Mouse (Mus musculus): ENCODE measurements around the gene Ppfia3. TPM values are rescaled to one million over a fixed set of nuclear protein-coding genes. Genes with fewer than 3 reads are reported as not detected.

The Ppfia3 gene
- polyA plus RNA-seq, 1 experiment from 2014 or later: 28.5 TPM

- no peaks in the 10 kb centered on the region for H3K9me3 ChIP-seq (replicated peaks; ENCODE audit: control insufficient read depth, low read length, poor library complexity, severe bottlenecking)
- no peak overlapping the region for H3K4me3 ChIP-seq (ENCODE audit: low read depth, low read length)
- ATAC-seq: no peak
- 7% methylated on average over 11 of the region's 11 CpGs for WGBS
- no peak overlapping the region for H3K9ac ChIP-seq (ENCODE audit: low read depth, low read length)
- H3K27me3 ChIP-seq (ENCODE audit: control insufficient read depth, insufficient read depth, low read depth, low read length): peaks cover 5% of the 10 kb centered on the region; the same call in 1 of the 2 replicates
- H3K36me3 ChIP-seq (ENCODE audit: control insufficient read depth, insufficient read depth, low read length): peaks cover 20% of the 10 kb centered on the region
- H3K4me1 ChIP-seq (ENCODE audit: control insufficient read depth, insufficient read depth, low read length): peaks cover 17% of the 10 kb centered on the region
- no peak overlapping the region for H3K27ac ChIP-seq (ENCODE audit: low read length)
- H3K4me2 ChIP-seq (ENCODE audit: low read length): peak overlapping the region; percentile 75
Observed at GRCm38 (mm10) chr7:45340669-45341068, 26.1 kb downstream of the Ppfia3 start.

- 4% methylated on average over 11 of the region's 11 CpGs for WGBS
- peaks cover 5% of the 10 kb centered on the region; the same call in 1 of the 2 replicates for H3K27me3 ChIP-seq (ENCODE audit: control insufficient read depth, insufficient read depth, low read depth, low read length)
- no peaks in the 10 kb centered on the region for H3K9me3 ChIP-seq (replicated peaks; ENCODE audit: control insufficient read depth, low read length, poor library complexity, severe bottlenecking)
- peak overlapping the region; percentile 75 for H3K4me2 ChIP-seq (ENCODE audit: low read length)
- H3K27ac ChIP-seq (ENCODE audit: low read length): no peak overlapping the region
- H3K36me3 ChIP-seq (ENCODE audit: control insufficient read depth, insufficient read depth, low read length): peaks cover 16% of the 10 kb centered on the region
- peak overlapping the region; percentile 44 for H3K4me3 ChIP-seq (ENCODE audit: low read depth, low read length)
- no peak for ATAC-seq
- H3K9ac ChIP-seq (ENCODE audit: low read depth, low read length): peak overlapping the region; percentile 66
- H3K4me1 ChIP-seq (ENCODE audit: control insufficient read depth, insufficient read depth, low read length): peaks cover 17% of the 10 kb centered on the region
Observed at GRCm38 (mm10) chr7:45340066-45340442, 26.8 kb downstream of the Ppfia3 start.

GRCm38 (mm10) chr7:45339410-45340065 is 27.3 kb downstream of the Ppfia3 start:
- ATAC-seq: peak; percentile 68
- H3K4me3 ChIP-seq (ENCODE audit: low read depth, low read length): peak overlapping the region; percentile 44
- H3K9me3 ChIP-seq (replicated peaks; ENCODE audit: control insufficient read depth, low read length, poor library complexity, severe bottlenecking): no peaks in the 10 kb centered on the region
- H3K27me3 ChIP-seq (ENCODE audit: control insufficient read depth, insufficient read depth, low read depth, low read length): peaks cover 5% of the 10 kb centered on the region; the same call in 1 of the 2 replicates
- H3K9ac ChIP-seq (ENCODE audit: low read depth, low read length): peak overlapping the region; percentile 66
- peaks cover 17% of the 10 kb centered on the region for H3K4me1 ChIP-seq (ENCODE audit: control insufficient read depth, insufficient read depth, low read length)
- H3K36me3 ChIP-seq (ENCODE audit: control insufficient read depth, insufficient read depth, low read length): peaks cover 14% of the 10 kb centered on the region; the same call in 1 of the 2 replicates
- 2% methylated on average over 35 of the region's 39 CpGs for WGBS
- peak overlapping the region; percentile 58 for H3K27ac ChIP-seq (ENCODE audit: low read length)
- peak overlapping the region; percentile 75 for H3K4me2 ChIP-seq (ENCODE audit: low read length)

GRCm38 (mm10) chr7:45338161-45338911 is 28.5 kb downstream of the Ppfia3 start:
- WGBS: 7% methylated on average over 14 of the region's 14 CpGs
- Histone ChIP-seq H3K4me3 (ENCODE audit: low read depth, low read length) (no peak overlapping the region), H3K4me2 (ENCODE audit: low read length) (peak overlapping the region; percentile 75; the same call in 1 of the 2 replicates), H3K27me3 (ENCODE audit: control insufficient read depth, insufficient read depth, low read depth, low read length) (peaks cover 5% of the 10 kb centered on the region; the same call in 1 of the 2 replicates), H3K9ac (ENCODE audit: low read depth, low read length) (no peak overlapping the region), H3K4me1 (ENCODE audit: control insufficient read depth, insufficient read depth, low read length) (peaks cover 19% of the 10 kb centered on the region), H3K9me3 (replicated peaks; ENCODE audit: control insufficient read depth, low read length, poor library complexity, severe bottlenecking) (no peaks in the 10 kb centered on the region), H3K36me3 (ENCODE audit: control insufficient read depth, insufficient read depth, low read length) (peaks cover 10% of the 10 kb centered on the region; the same call in 1 of the 2 replicates), H3K27ac (ENCODE audit: low read length) (no peak overlapping the region)
- ATAC-seq: no peak

- Histone ChIP-seq H3K4me3 (ENCODE audit: low read depth, low read length) (no peak overlapping the region), H3K27me3 (ENCODE audit: control insufficient read depth, insufficient read depth, low read depth, low read length) (peaks cover 5% of the 10 kb centered on the region; the same call in 1 of the 2 replicates), H3K4me2 (ENCODE audit: low read length) (no peak overlapping the region), H3K9me3 (replicated peaks; ENCODE audit: control insufficient read depth, low read length, poor library complexity, severe bottlenecking) (no peaks in the 10 kb centered on the region), H3K9ac (ENCODE audit: low read depth, low read length) (no peak overlapping the region), H3K36me3 (ENCODE audit: control insufficient read depth, insufficient read depth, low read length) (peaks cover 4% of the 10 kb centered on the region; the same call in 1 of the 2 replicates), H3K27ac (ENCODE audit: low read length) (no peak overlapping the region), H3K4me1 (ENCODE audit: control insufficient read depth, insufficient read depth, low read length) (peaks cover 23% of the 10 kb centered on the region)
- no peak for ATAC-seq
- 12% methylated on average over 4 of the region's 4 CpGs for WGBS
Observed at GRCm38 (mm10) chr7:45337469-45337868, 29.4 kb downstream of the Ppfia3 start.

GRCm38 (mm10) chr7:45336319-45336718 is 30.5 kb downstream of the Ppfia3 start:
- Histone ChIP-seq H3K27ac (ENCODE audit: low read length) (no peak overlapping the region), H3K27me3 (ENCODE audit: control insufficient read depth, insufficient read depth, low read depth, low read length) (peaks cover 5% of the 10 kb centered on the region; the same call in 1 of the 2 replicates), H3K9me3 (replicated peaks; ENCODE audit: control insufficient read depth, low read length, poor library complexity, severe bottlenecking) (no peaks in the 10 kb centered on the region), H3K9ac (ENCODE audit: low read depth, low read length) (no peak overlapping the region), H3K4me3 (ENCODE audit: low read depth, low read length) (no peak overlapping the region), H3K4me1 (ENCODE audit: control insufficient read depth, insufficient read depth, low read length) (peaks cover 28% of the 10 kb centered on the region), H3K4me2 (ENCODE audit: low read length) (no peak overlapping the region), H3K36me3 (ENCODE audit: control insufficient read depth, insufficient read depth, low read length) (peaks cover 4% of the 10 kb centered on the region; the same call in 1 of the 2 replicates)
- WGBS: 90% methylated on average over 4 of the region's 4 CpGs
- ATAC-seq: no peak

- Histone ChIP-seq H3K4me2 (ENCODE audit: low read length) (peak within 1 kb of the TSS; percentile 90; the same call in 1 of the 2 replicates), H3K9me3 (replicated peaks; ENCODE audit: control insufficient read depth, low read length, poor library complexity, severe bottlenecking) (no peaks in the 10 kb centered on the region), H3K9ac (ENCODE audit: low read depth, low read length) (no peak within 1 kb of the TSS), H3K27ac (ENCODE audit: low read length) (no peak within 1 kb of the TSS), H3K27me3 (ENCODE audit: control insufficient read depth, insufficient read depth, low read depth, low read length) (peaks cover 5% of the 10 kb centered on the region; the same call in 1 of the 2 replicates), H3K4me1 (ENCODE audit: control insufficient read depth, insufficient read depth, low read length) (peaks cover 26% of the 10 kb centered on the region), H3K36me3 (ENCODE audit: control insufficient read depth, insufficient read depth, low read length) (no peaks in the 10 kb centered on the region), H3K4me3 (ENCODE audit: low read depth, low read length) (no peak within 1 kb of the TSS; the same call in 1 of the 2 replicates)
- ATAC-seq: no peak
- WGBS: 46% methylated on average over 5 of the region's 5 CpGs
Observed at GRCm38 (mm10) chr7:45335056-45335455, 31.8 kb downstream of the Ppfia3 start, which contains the start of gene Hrc. Hrc (plus strand) TSS chr7:45335290.

- H3K4me1 ChIP-seq (ENCODE audit: control insufficient read depth, insufficient read depth, low read length): peaks cover 22% of the 10 kb centered on the region
- no peak for ATAC-seq
- H3K4me3 ChIP-seq (ENCODE audit: low read depth, low read length): no peak overlapping the region
- no peaks in the 10 kb centered on the region for H3K9me3 ChIP-seq (replicated peaks; ENCODE audit: control insufficient read depth, low read length, poor library complexity, severe bottlenecking)
- H3K36me3 ChIP-seq (ENCODE audit: control insufficient read depth, insufficient read depth, low read length): no peaks in the 10 kb centered on the region
- no peak overlapping the region for H3K9ac ChIP-seq (ENCODE audit: low read depth, low read length)
- WGBS: 41% methylated on average over 3 of the region's 3 CpGs
- H3K4me2 ChIP-seq (ENCODE audit: low read length): no peak overlapping the region
- H3K27me3 ChIP-seq (ENCODE audit: control insufficient read depth, insufficient read depth, low read depth, low read length): peaks cover 5% of the 10 kb centered on the region; the same call in 1 of the 2 replicates
- no peak overlapping the region for H3K27ac ChIP-seq (ENCODE audit: low read length)
Observed at GRCm38 (mm10) chr7:45334605-45335004, 32.2 kb downstream of the Ppfia3 start.

All from midbrain, embryonic 16.5 days (tissue).